Mouse (Mus musculus): ENCODE data around the gene Ttc30b.
A peak's percentile ranks its signal among the peaks of the same experiment; 100 is the strongest.

DNA sequence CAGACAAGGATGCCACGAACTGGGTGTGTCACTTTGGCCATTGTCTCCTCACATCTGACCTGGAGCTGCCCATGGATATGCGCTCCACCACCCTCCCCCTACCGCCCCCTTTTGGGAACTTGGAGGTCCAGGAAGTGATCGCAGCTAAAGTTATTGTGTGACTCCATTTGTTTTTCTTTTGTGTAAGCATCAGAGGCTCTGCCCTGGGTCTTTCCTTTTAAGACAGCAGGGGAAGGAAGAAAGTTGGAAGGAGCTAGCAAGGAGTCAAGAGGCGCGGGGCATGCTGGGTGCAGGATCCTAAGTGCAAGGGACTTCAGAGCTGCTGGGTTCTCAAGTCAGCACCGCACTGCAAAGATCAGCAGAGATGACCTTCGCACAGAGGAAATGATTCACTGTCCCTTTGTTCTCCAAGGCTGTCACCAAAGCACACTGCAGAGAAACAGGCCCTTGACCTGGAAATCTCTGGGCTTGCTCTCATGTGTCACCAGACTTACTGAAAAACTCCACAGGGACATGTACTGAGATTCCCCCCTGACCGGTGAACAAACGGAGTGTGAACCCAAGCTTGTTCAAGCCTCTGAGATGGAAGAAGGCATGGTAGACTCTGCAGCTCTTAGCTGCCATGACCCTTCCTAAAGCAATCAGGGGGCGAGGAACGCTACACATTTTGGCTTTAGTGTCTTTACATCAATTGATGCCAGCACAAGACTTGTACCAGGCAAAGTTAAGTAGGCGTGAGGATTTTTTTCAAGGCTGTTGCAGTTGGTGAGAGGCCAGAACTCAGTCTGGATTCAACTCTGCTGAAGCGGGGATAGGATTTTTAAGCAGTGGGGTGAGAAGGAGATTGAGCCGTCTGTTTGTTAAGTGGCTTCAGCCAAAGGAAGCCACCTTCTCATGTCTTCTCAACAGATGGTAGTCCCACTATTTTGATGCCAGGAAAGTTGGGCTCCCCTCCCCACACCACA, 22.3 kb upstream of the Ttc30b start:
- no peak for TF ChIP-seq CTCF (IDR thresholded peaks at IDR 0.05; ENCODE audit: low read depth)
- TF ChIP-seq EP300 (IDR thresholded peaks at IDR 0.05; ENCODE audit: low read depth), result peak; percentile 21; the same call in 1 of the 2 replicates
